In genomic region chr6:16725256-16725655, GRCm38 (mm10) we compare ENCODE assay signal across 30 mouse cellular contexts.
"Had no signal": no experiment of that assay in that cellular context is flagged by ENCODE, and none has a peak within 500 bp of the region (broad histone marks: within the 10 kb centered on the region; RNA-seq: fewer than 3 reads in every experiment).

No protein-coding gene starts in this region.

- H3K9ac ChIP-seq: heart, embryonic 12.5 days; heart, embryonic 13.5 days; heart, embryonic 15.5 days; hindbrain, embryonic 12.5 days; intestine, embryonic 15.5 days; kidney, embryonic 15.5 days had no signal

- H3K27me3 ChIP-seq: heart, embryonic 12.5 days; heart, embryonic 13.5 days; heart, embryonic 15.5 days; hindbrain, embryonic 12.5 days; intestine, embryonic 15.5 days; kidney, embryonic 15.5 days had no signal

- H3K4me1 ChIP-seq: heart, embryonic 10.5 days; heart, embryonic 12.5 days; heart, embryonic 13.5 days; heart, embryonic 15.5 days; intestine, embryonic 15.5 days; kidney, embryonic 15.5 days had no signal

- DNase-seq: heart, adult 18-20 months; heart, adult 2 months; heart, postnatal 10 days; heart, postnatal 14 days; heart, postnatal 36 days; heart, postnatal 4 days; kidney, adult 11 months; kidney, adult 18-20 months; kidney, postnatal 10 days; kidney, postnatal 14 days; kidney, postnatal 25 days; kidney, postnatal 36 days; layer of hippocampus, adult 9-11 months; layer of hippocampus, postnatal 36 days had no signal

- H3K4me3 ChIP-seq: heart, adult 2 months; heart, embryonic 10.5 days; heart, embryonic 12.5 days; heart, embryonic 13.5 days; heart, embryonic 15.5 days; hindbrain, embryonic 12.5 days; intestine, embryonic 15.5 days; kidney, embryonic 15.5 days; layer of hippocampus, adult 2 months; left cerebral cortex, adult 2 months had no signal

- H3K27ac ChIP-seq: heart, adult 2 months; heart, embryonic 10.5 days; heart, embryonic 13.5 days; heart, embryonic 15.5 days; hindbrain, embryonic 12.5 days; hindbrain, postnatal 0 days; intestine, embryonic 15.5 days; kidney, embryonic 15.5 days; kidney, postnatal 0 days; layer of hippocampus, adult 2 months; left cerebral cortex, adult 2 months had no signal

- ATAC-seq: hindbrain, embryonic 16.5 days; hindbrain, postnatal 0 days; inflammation-experienced regulatory T-cells, adult 6 months; intestine, embryonic 15.5 days; intestine, embryonic 16.5 days; intestine, postnatal 0 days had no signal

- H3K36me3 ChIP-seq: heart, embryonic 10.5 days; heart, embryonic 12.5 days; heart, embryonic 13.5 days; heart, embryonic 15.5 days; hindbrain, embryonic 12.5 days; intestine, embryonic 15.5 days; kidney, embryonic 15.5 days had no signal

- H3K4me2 ChIP-seq: heart, embryonic 11.5 days; heart, embryonic 12.5 days; heart, embryonic 13.5 days; heart, embryonic 15.5 days; hindbrain, embryonic 12.5 days; intestine, embryonic 15.5 days; kidney, embryonic 15.5 days had no signal

- H3K9me3 ChIP-seq: heart, embryonic 10.5 days; heart, embryonic 12.5 days; heart, embryonic 13.5 days; heart, embryonic 15.5 days; hindbrain, embryonic 12.5 days; intestine, embryonic 15.5 days; kidney, embryonic 15.5 days had no signal
